Mouse (Mus musculus) liver, adult 2 months (tissue): Measurements from ENCODE around the gene Prm3. TPM values are rescaled to one million over a fixed set of nuclear protein-coding genes. Genes with fewer than 3 reads are reported as not detected.

Experiments used
- DNase-seq: peaks from one replicate; pipeline ENCODE4 v3.0.0-alpha.2; 2011; ENCODE audit warnings: low read depth, low spot score; ENCODE audit errors: extremely low read depth
- H3K27ac ChIP-seq: fragments of 200-500 bp; replicated peaks from 2 replicates; pipeline ENCODE4 v1.5.1; 2012; ENCODE audit warnings: low read depth, mild to moderate bottlenecking, control low read depth, inconsistent platforms, low read length; ENCODE audit not compliant: insufficient read depth
- H3K27me3 ChIP-seq: fragments of 200-500 bp; 2 replicates; pipeline ENCODE4 v1.6.1; 2012; ENCODE audit warnings: mild to moderate bottlenecking, moderate library complexity, low read length, inconsistent platforms; ENCODE audit not compliant: control insufficient read depth, insufficient read depth
- H3K36me3 ChIP-seq: fragments of 200-500 bp; 2 replicates; pipeline ENCODE4 v1.6.1; 2012; ENCODE audit warnings: low read length, inconsistent platforms; ENCODE audit not compliant: control insufficient read depth, insufficient read depth
- H3K4me1 ChIP-seq: fragments of 200-500 bp; 2 replicates; pipeline ENCODE4 v1.6.1; 2011; ENCODE audit warnings: low read length; ENCODE audit not compliant: control insufficient read depth, insufficient read depth
- H3K4me3 ChIP-seq: fragments of 200-500 bp; 2 replicates; pipeline ENCODE4 v1.5.1; 2011; ENCODE audit warnings: low read depth, mild to moderate bottlenecking, control low read depth, low read length, moderate library complexity; ENCODE audit not compliant: insufficient read depth
- H3K79me2 ChIP-seq: fragments of 200-500 bp; 2 replicates; pipeline ENCODE4 v1.6.1; 2012; ENCODE audit warnings: inconsistent platforms, mild to moderate bottlenecking, low read length, moderate library complexity; ENCODE audit not compliant: control insufficient read depth, insufficient read depth
- H3K9ac ChIP-seq: fragments of 200-500 bp; 2 replicates; pipeline ENCODE4 v1.6.1; 2012; ENCODE audit warnings: low read depth, mild to moderate bottlenecking, control low read depth, inconsistent platforms, low read length
- CTCF ChIP-seq: fragments of 200-500 bp; IDR thresholded peaks from 2 replicates; pipeline ENCODE4 v1.5.1; 2011; ENCODE audit warnings: low read depth, low read length, control low read depth
- POLR2A ChIP-seq: fragments of 200-500 bp; IDR thresholded peaks from 2 replicates; pipeline ENCODE4 v1.6.1; 2011; ENCODE audit warnings: low read length, control low read depth; ENCODE audit not compliant: insufficient read depth; ENCODE audit errors: extremely low read depth
- WGBS: fragments of 180-500 bp; shearing (Covaris S2); methylation state at CpG from one replicate; pipeline ENCODE4 v1.1.7; 2018; 5-methylcytosine and 5-hydroxymethylcytosine counted together
- polyA plus RNA-seq: library from polyadenylated mRNA; depleted of rRNA; stranded (reverse); fragments of >200 nt; gene quantifications from 2 replicates; pipeline ENCODE4 v1.2.3, GENCODE M21; 2012
- total RNA-seq: library from RNA; depleted of rRNA; stranded (reverse); fragments of >200 nt; gene quantifications from 2 replicates; pipeline ENCODE4 v1.2.3, GENCODE M21; 2014

The Prm3 gene
- total and polyA plus RNA-seq, 2 experiments: not detected

DNA sequence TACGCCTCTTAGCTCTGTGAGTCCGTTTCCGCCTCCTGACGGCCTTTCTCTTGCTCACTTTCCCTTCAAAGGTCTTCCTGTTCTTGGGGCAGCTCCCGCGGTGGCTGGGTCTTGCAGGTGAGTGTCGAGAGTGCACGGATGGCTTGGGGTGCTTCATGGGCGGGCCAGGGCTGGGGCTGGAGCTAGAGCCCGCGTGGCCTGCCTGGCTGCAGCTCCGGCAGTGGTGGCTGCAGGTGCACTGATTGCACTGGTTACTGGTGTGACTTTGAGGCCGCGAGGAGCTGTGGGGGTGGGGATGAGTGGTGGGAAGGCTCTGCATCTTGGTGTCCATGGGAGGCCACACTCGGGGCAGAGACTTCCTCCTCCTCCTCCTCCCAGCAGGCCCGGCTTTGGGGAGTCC lies 2.4 kb downstream of the Prm3 start, which contains the start of gene Tnp2:
Gene Tnp2, minus strand, starts transcription at position 390 of the 400 bp plus-strand sequence.
- H3K9ac ChIP-seq: no peak within 1 kb of the TSS
- DNase-seq: no peak
- H3K27ac ChIP-seq: no peak within 1 kb of the TSS
- WGBS: 75% methylated on average over 16 of the region's 16 CpGs
- H3K27me3 ChIP-seq: 0 out of 2 replicates have a peak, but pooled peaks cover 5% of the 10 kb centered on the region
- no peak for TF ChIP-seq POLR2A
- TF ChIP-seq CTCF: no peak
- no peaks in the 10 kb centered on the region for H3K4me1 ChIP-seq
- no peaks in the 10 kb centered on the region for H3K36me3 ChIP-seq
- H3K4me3 ChIP-seq: no peak within 1 kb of the TSS
- no peaks in the 10 kb centered on the region for H3K79me2 ChIP-seq

DNA sequence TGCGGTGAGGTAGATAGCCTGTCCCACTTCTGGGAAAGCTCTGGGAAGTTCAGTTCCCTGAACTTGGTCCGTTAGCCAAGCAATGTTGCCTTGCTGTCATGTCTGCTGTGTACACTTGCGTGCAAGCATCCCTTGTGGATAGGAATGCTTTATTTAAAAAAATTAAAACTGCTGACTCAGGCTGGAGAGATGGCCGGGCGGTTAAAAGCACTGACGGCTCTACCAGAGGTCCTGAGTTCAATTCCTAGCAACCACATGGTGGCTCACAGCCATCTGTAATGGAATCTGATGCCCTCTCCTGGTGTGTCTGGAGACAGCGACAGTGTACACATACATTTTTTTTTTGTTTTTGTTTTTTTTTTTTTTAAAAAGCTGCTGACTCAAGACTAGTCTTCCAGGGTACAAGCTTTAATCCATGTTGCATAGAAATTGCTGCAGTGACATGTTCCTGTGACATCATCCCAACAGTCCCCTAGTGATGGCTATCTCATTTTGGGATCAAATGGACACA lies 3.1 kb downstream of the Prm3 start:
- WGBS: 56% methylated on average over 7 of the region's 7 CpGs
- H3K79me2 ChIP-seq: no peaks in the 10 kb centered on the region
- no peak overlapping the region for H3K27ac ChIP-seq
- no peak overlapping the region for H3K9ac ChIP-seq
- no peaks in the 10 kb centered on the region for H3K4me1 ChIP-seq
- no peak for TF ChIP-seq CTCF
- no peak for TF ChIP-seq POLR2A
- H3K36me3 ChIP-seq: no peaks in the 10 kb centered on the region
- H3K27me3 ChIP-seq: 0 out of 2 replicates have a peak, but pooled peaks cover 5% of the 10 kb centered on the region
- no peak overlapping the region for H3K4me3 ChIP-seq
- no peak for DNase-seq

DNA sequence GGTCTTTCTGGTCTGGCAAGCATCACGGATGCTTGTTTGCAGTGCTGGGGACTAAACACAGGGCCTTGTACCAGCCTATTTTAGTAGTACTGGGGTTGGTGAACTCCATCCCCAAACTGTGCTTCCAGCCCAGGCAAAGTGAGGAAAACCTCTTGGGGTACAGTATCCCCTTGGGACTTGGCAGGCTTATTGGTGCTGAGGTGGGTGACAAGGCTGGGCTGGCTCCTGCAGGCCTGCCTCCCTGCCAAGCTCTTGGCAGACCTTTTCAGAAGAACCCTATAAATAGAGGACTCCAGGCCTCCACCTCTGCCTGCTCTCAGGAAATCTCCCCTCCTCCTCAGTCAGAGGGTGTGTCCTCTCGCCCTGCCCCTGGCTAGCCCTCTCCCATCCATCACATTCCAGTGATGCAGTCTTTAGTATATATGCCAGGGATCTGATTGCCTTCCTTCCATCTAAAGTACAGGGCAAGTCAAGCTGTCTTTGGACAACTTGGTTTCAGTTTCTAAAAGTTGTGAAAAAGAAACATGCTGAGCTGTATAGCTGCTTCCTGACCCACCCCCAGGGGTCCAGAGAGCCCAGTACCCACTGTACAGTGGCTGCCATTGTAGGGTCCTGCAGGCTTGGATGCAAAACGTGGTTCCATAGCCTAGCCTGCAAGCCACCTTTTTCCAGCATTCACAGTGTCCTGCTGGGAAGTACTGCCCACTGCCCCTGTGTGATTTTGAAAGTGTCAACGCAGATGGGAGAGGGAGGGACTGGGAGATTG lies 3.7 kb downstream of the Prm3 start:
- Histone ChIP-seq H3K9ac (no peak overlapping the region), H3K27ac (no peak overlapping the region), H3K27me3 (0 out of 2 replicates have a peak, but pooled peaks cover 5% of the 10 kb centered on the region), H3K4me1 (no peaks in the 10 kb centered on the region), H3K79me2 (no peaks in the 10 kb centered on the region), H3K36me3 (no peaks in the 10 kb centered on the region), H3K4me3 (no peak overlapping the region)
- TF ChIP-seq POLR2A: no peak
- no peak for TF ChIP-seq CTCF
- no peak for DNase-seq
- 58% methylated on average over 4 of the region's 4 CpGs for WGBS

- peak overlapping the region; percentile 91 for H3K4me3 ChIP-seq
- H3K4me1 ChIP-seq: no peaks in the 10 kb centered on the region
- 0 out of 2 replicates have a peak, but pooled peaks cover 5% of the 10 kb centered on the region for H3K27me3 ChIP-seq
- 2% methylated on average over 9 of the region's 9 CpGs for WGBS
- peak overlapping the region; percentile 59 for H3K27ac ChIP-seq
- DNase-seq: peak; percentile 75
- H3K9ac ChIP-seq: peak overlapping the region; percentile 26
- TF ChIP-seq POLR2A (no peak), CTCF (peak; percentile 95)
- no peaks in the 10 kb centered on the region for H3K79me2 ChIP-seq
- H3K36me3 ChIP-seq: no peaks in the 10 kb centered on the region
These were observed 4.4 kb downstream of the Prm3 start for GRCm38 (mm10) chr16:10786288-10786687.

DNA sequence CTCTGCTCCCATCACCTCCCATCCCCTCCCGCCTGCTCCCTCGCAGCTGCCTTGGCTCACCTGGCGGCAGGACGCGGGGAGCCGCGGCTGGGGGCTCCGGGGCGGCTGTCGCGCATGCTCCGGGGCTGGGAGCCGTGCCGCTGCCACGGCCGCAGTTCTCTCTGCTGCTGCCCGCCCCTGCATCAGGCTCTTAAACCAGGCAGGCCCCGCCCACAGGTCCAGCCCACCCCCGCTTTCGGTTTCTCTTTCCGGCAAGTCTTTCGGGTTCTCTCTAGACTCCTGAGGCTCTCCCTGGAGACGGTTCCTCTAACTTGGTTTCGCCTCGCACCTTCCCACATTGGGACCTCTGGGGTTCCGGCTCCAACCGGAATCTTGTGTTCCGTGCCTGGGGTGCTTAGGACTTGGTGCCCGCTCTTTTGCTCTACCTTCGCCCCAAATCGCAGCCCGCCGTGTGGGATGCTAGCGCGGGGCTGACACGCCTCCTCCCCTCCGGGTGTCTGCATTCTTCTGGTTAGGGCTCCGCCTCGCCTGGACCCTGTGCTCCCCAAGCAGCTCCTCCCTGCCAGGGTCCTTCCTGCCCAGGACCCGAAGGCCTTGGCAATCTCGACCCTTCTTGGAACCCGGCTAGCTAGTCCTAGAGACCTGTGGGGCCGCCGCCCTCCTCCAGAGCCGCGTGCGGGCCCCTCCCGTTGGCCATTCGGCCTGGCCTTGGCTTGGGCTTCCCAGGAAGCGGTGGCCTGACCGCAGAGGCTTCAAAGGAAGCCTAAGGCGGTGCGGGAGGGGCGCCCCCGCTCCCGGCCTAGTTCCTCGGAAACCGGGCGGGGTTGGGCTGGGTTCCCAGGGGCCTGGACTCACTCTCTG lies 5.1 kb downstream of the Prm3 start, which contains the start of gene Socs1:
Gene Socs1, minus strand, starts transcription at position 166 of the 861 bp plus-strand sequence.
- TF ChIP-seq CTCF (no peak), POLR2A (peak; percentile 84)
- Histone ChIP-seq H3K27ac (peak within 1 kb of the TSS; percentile 65), H3K9ac (peak within 1 kb of the TSS; percentile 94), H3K27me3 (0 out of 2 replicates have a peak, but pooled peaks cover 5% of the 10 kb centered on the region), H3K4me3 (peak within 1 kb of the TSS; percentile 91), H3K79me2 (no peaks in the 10 kb centered on the region), H3K4me1 (no peaks in the 10 kb centered on the region), H3K36me3 (no peaks in the 10 kb centered on the region)
- DNase-seq: peak; percentile 79
- WGBS: under 1% methylated on average over 59 of the region's 59 CpGs
